Mouse (Mus musculus): ENCODE measurements around the gene I0C0044D17Rik.
A peak's percentile ranks its signal among the peaks of the same experiment; 100 is the strongest.
"Not testable (repeated sequence)": the region's sequence is repeated elsewhere in the genome, so short reads cannot be mapped to it uniquely, and the experiment has no call there.

The I0C0044D17Rik gene

DNA sequence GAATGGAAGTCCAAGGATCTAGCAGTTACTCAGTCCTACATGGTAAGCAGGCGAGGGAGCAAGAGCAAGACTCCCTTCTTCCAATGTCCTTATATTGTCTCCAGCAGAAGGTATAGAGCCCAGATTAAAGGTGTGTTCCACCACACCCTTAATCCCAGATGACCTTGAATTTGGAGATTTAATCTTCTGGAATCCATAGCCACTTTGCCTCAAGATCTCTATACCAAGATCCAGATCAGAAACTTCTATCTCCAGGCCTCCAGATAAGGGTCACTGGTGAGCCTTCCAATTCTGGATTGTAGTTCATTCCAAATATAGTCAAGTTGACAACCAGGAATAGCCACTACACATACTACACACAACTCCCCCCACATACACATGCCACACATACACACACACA lies at the start of gene I0C0044D17Rik:
TSS of gene I0C0044D17Rik (minus strand) at position 101 of the 400 bp plus-strand sequence.
- not testable (repeated sequence) for DNase-seq (ENCODE audit: low read depth, low spot score)

DNA sequence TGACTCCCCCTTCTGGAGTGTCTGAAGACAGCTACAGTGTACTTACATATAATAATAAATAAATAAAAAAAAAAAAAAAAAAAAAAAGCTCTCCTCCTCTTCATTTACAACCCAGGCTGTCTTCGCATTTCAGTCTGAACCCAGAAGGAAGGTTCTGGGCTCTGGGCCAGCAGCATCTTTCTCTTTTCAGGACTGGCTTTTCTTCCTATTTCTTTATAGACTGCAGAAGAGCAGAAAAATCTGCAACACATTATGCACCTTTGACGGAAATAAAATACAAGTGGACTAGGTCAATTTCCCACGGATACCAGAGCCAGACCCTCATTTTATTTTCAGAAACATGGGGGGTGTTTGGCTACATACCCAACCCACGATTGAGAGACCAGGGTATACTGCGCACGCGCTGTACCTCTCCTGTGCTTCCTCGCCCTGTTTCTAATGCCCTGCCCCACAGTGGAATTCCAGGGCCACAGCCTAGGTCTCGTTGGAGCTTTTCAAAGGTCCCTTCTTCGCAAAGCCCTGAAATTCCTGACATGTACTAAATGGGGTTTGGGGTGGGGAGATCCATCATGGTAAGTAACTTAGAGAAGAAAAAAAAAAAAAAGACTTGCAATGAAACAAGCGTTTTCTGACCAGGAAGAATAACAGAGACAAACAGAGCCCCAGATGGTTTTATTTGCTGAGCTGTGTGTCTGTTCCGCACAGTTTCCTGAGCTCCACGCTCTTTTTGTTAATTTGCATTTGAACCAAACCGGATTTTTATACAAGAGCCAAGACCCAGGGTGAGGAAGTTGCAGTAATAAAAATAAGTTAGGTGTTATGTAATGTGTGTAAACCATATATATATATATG lies 42.0 kb upstream of the I0C0044D17Rik start:
- no peak for DNase-seq (ENCODE audit: low read depth, low spot score)

GRCm38 (mm10) chr4:98864546-98864945 lies 40.9 kb upstream of the I0C0044D17Rik start:
- DNase-seq (ENCODE audit: low read depth, low spot score), result no peak

GRCm38 (mm10) chr4:98864094-98864493 lies 40.5 kb upstream of the I0C0044D17Rik start:
- no peak for DNase-seq (ENCODE audit: low read depth, low spot score)

- DNase-seq (ENCODE audit: low read depth, low spot score), result no peak
Observed at GRCm38 (mm10) chr4:98863451-98863850, 39.8 kb upstream of the I0C0044D17Rik start.

DNA sequence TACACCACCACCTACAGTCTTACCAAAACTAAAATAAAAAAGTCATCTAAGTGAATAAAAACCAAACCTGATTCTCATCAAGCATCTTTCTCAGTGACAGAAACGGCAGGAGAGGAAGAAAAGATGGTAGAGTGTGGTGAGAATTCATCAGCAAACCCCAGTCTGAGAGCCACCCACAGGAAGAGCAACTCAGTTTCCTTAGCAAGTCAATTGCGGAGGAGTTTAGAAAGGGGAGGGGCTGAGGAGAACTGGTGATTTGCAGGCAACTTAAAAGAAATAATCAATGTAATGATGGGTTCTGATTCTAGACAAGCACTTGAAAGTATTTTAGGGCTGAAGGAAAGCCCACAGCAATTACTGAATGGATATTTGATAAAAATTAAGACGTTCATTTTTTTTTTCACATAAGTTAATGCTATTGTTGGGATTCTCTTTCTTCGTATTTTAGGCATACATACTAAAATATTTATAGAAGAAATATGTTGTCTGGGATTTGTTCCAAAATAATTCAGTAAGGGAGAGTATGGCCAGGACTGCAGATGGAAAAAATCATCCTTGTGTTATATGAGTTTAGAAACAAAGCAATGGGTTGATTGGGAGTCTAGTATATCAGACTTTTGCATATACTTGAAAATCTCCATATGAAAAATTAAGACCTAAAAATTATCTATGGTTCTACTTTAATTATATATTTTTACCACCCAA lies 34.7 kb upstream of the I0C0044D17Rik start:
- DNase-seq (ENCODE audit: low read depth, low spot score), result no peak

DNA sequence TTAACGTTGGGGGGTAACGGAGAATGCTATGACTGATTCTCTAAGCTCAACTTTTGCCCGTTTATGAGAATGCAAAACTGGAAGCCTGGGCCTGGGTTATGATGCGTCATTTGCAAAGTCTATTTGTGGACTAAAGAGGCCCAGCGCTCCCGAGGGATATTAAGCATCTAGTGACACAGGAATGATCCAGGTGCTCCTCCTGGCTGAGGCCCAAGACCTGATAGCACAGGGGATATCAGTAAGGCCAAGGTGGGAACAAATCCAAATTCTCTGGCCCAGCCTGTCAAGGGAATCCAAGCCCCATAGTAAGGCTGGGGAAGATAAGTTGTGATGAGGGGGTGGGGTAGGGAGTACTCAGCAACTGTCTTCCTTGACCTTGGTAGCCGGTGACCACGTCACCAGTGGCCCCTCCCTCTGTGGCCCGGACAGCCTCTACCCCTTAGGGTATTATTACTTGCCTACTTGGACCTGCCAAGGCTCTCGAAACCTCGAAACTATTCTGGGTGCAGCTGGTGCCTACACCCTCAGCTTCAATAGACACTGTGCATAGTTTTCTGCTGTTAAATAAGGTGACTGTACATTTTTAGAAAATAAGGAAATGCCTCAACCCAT lies 33.5 kb upstream of the I0C0044D17Rik start:
- DNase-seq (ENCODE audit: low read depth, low spot score), result no peak

GRCm38 (mm10) chr4:98853926-98854325 lies 30.3 kb upstream of the I0C0044D17Rik start:
- DNase-seq (ENCODE audit: low read depth, low spot score), result no peak

- not testable (repeated sequence) for DNase-seq (ENCODE audit: low read depth, low spot score)
Observed at GRCm38 (mm10) chr4:98850485-98850884, 26.8 kb upstream of the I0C0044D17Rik start.

- DNase-seq (ENCODE audit: low read depth, low spot score), result no peak
Observed at GRCm38 (mm10) chr4:98847120-98847885, 23.7 kb upstream of the I0C0044D17Rik start.

- DNase-seq (ENCODE audit: low read depth, low spot score), result no peak
Observed at GRCm38 (mm10) chr4:98846396-98846795, 22.8 kb upstream of the I0C0044D17Rik start.

GRCm38 (mm10) chr4:98845687-98846125 lies 22.1 kb upstream of the I0C0044D17Rik start:
- DNase-seq (ENCODE audit: low read depth, low spot score), result no peak

DNA sequence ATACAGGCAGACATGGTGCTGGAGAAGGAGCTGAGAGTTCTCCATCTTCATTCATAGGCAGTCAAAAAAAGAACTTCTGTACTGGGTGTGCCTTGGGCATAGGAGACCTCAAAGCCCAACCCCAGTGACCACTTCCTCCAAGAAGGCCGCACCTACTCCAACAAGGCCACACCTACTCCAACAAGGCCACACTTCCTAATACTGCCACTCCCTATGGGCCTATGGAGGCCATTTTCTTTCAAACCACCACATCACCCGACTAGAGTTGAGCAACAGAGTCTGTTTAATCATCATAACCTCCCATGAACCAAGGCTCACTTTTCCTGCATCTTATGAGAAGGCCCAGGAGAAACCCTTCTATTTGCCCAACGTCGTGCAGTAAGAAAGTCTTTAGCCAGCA lies 21.6 kb upstream of the I0C0044D17Rik start:
- DNase-seq (ENCODE audit: low read depth, low spot score), result no peak

DNA sequence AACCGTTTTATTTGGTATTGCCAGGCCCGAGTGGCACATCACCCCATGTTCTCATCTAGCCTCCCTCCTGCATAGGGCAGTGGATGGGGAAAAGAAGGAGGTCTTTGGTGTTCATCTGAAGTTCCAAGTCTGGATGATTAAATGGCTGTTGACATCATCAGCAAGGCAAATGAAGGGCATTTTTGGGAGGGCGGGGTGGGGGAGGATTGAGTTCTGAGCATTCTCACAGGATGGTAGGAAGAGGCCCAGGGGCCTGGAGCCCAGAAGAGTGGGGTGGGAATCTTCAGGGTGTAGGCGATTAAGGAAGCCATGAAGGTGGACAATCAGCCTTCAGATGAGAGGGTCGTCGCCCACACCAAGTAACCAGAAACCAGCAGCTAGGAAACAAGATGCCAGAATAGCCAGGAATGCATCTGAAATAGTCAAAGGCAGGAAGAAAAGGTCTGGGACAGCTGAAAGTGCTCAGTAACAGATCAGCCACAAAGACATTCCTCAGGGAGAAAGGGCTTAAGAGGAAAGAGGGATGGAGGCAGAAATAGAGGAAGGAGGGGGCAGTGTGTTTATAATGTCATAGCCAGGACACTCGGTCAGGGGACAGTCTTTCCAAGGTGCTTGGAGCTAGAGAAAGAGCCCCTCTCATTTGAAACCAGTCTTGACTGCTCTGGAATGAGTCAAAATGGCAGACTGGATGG lies 20.4 kb upstream of the I0C0044D17Rik start:
- no peak for DNase-seq (ENCODE audit: low read depth, low spot score)

- not testable (repeated sequence) for DNase-seq (ENCODE audit: low read depth, low spot score)
Observed at GRCm38 (mm10) chr4:98841251-98841650, 17.6 kb upstream of the I0C0044D17Rik start.

GRCm38 (mm10) chr4:98840526-98840925 lies 16.9 kb upstream of the I0C0044D17Rik start:
- DNase-seq (ENCODE audit: low read depth, low spot score), result no peak

DNA sequence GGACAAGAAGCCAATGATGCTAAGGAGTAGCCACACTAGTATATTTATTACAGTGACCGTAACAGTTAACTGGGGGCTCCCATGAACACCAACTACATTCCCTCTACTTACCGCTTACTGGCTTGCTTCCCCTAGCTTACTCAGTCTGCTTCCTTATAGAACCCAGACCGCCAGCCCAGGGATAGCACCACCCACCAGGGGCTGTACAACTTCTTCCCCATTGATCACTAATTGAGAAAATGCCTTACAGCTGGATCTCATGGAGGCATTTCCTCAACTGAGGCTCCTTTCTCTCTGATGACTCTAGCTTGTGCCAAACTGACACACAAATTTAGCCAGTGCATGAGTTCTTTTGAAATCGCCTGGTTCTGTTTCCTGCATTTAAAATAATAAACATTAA lies 15.3 kb upstream of the I0C0044D17Rik start:
- no peak for DNase-seq (ENCODE audit: low read depth, low spot score)

DNA sequence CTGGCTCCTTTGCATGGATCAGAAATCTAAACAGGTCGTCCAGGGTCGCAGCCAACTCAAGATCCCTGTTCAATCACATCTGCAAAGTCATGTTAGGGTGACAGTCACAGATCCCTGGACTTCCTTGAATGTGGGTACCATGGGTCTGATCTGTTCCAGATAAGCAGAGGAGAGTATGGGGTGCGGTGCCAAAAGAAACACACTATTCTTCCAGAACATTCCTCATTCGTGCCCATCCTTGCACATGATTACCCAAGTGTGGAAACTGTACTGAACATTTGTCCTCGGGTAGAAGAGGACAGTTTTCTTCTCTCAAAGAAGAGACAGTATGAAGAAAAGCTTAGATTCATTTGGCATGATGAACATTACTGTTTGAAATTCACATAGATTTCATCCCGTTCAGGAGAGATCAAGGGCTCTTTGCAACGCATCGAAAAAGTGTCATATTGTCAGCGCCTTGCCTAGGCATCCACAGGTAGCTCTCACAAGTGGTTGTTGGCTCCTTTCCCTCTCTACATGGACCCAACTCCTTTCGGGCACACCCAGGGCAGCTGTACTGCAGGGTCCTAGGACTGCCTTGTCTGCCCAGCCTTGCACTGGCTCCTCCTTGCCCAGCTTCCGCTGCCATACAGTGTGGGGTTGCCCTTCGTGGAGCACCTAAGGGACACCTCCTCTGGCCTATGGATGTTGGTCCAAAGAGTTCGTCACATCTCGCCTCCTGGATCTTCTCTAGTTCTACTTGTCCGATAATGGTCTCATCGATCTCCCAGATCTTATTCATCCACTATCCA lies 14.3 kb upstream of the I0C0044D17Rik start:
- DNase-seq (ENCODE audit: low read depth, low spot score), result no peak

DNA sequence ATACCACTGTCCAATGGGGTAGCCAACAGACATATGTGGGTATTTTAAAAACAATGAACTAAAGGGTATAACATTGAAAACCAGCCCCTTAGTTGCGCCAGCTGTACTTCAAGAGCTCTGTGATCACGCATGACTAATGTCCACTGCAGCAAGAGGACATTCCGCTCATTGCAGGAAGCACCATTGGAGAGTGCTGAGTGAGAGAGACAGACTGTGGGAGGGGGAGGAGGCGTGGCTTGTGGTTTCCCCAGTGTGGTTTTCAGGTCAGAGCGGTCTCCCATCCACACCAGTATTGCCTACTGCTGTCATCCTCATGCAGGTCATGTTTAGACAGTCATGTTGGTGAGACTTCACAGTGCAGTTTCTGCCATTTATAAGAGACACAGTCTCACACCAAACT lies 12.9 kb upstream of the I0C0044D17Rik start:
- peak; percentile 39 for DNase-seq (ENCODE audit: low read depth, low spot score)

DNA sequence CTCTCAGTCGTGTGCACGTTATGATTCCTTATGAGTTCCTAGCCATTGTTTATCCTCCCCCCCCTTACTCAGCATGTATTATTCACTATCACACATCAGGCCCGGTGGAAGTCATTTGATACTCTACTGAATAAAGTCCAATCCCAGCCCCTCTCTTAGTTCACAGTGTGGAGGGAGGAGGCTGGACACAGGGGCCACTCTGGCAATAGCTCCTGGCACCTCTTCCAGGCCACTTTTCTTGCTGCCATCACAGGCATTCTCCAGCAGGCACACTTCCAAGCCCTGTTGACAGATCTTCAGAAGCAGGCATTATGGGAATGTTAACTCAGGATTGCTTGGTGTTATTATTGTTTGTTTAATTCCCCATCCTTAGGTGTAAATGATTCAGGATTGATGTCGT lies 11.1 kb upstream of the I0C0044D17Rik start:
- DNase-seq (ENCODE audit: low read depth, low spot score), result no peak
